Mouse (Mus musculus): ENCODE data around the gene Abhd11. TPM values are rescaled to one million over a fixed set of nuclear protein-coding genes. Genes with fewer than 3 reads are reported as not detected.

Abhd11 gene
- polyA plus RNA-seq, 1 experiment, result 19.1 TPM

- TF ChIP-seq POLR2A (IDR thresholded peaks at IDR 0.05; ENCODE audit: low read depth, low read length) (no peak), CTCF (IDR thresholded peaks at IDR 0.05; ENCODE audit: borderline replicate concordance, insufficient read depth, low read length) (no peak)
- Histone ChIP-seq H3K27ac (ENCODE audit: insufficient read depth, low read length) (no peak overlapping the region), H3K4me3 (ENCODE audit: insufficient read depth, low read length) (no peak overlapping the region), H3K4me1 (ENCODE audit: control insufficient read depth, insufficient read depth, low read length) (peaks cover 3% of the 10 kb centered on the region; the same call in 1 of the 2 replicates)
These were observed 6.8 kb upstream of the Abhd11 start for GRCm38 (mm10) chr5:135002151-135002550.

- TF ChIP-seq CTCF (IDR thresholded peaks at IDR 0.05; ENCODE audit: borderline replicate concordance, insufficient read depth, low read length) (no peak), POLR2A (IDR thresholded peaks at IDR 0.05; ENCODE audit: low read depth, low read length) (no peak)
- H3K4me1 ChIP-seq (ENCODE audit: control insufficient read depth, insufficient read depth, low read length), result no peaks in the 10 kb centered on the region; the same call in 1 of the 2 replicates
These were observed 965 bp upstream of the Abhd11 start for GRCm38 (mm10) chr5:135007802-135008571.

GRCm38 (mm10) chr5:135009590-135010319, 803 bp downstream of the Abhd11 start:
- Histone ChIP-seq H3K27ac (ENCODE audit: insufficient read depth, low read length) (peak overlapping the region; percentile 85), H3K4me3 (ENCODE audit: insufficient read depth, low read length) (peak overlapping the region; percentile 73), H3K4me1 (ENCODE audit: control insufficient read depth, insufficient read depth, low read length) (no peaks in the 10 kb centered on the region; the same call in 1 of the 2 replicates)
- TF ChIP-seq CTCF (IDR thresholded peaks at IDR 0.05; ENCODE audit: borderline replicate concordance, insufficient read depth, low read length), result no peak
- peak; percentile 51; the same call in 1 of the 2 replicates for TF ChIP-seq POLR2A (IDR thresholded peaks at IDR 0.05; ENCODE audit: low read depth, low read length)

More at GRCm38 (mm10) chr5:135007802-135008571, 965 bp upstream of the Abhd11 start:
- Histone ChIP-seq H3K4me3 (ENCODE audit: insufficient read depth, low read length) (peak overlapping the region; percentile 45), H3K27ac (ENCODE audit: insufficient read depth, low read length) (peak overlapping the region; percentile 66; the same call in 1 of the 2 replicates)

GRCm38 (mm10) chr5:135010320-135010709, 1.4 kb downstream of the Abhd11 start:
- peak overlapping the region; percentile 73 for H3K4me3 ChIP-seq (ENCODE audit: insufficient read depth, low read length)
- no peaks in the 10 kb centered on the region; the same call in 1 of the 2 replicates for H3K4me1 ChIP-seq (ENCODE audit: control insufficient read depth, insufficient read depth, low read length)
- 0 out of 2 replicates have a peak overlapping the region, but pooled peaks have one; percentile 22 for H3K27ac ChIP-seq (ENCODE audit: insufficient read depth, low read length)
- no peak for TF ChIP-seq POLR2A (IDR thresholded peaks at IDR 0.05; ENCODE audit: low read depth, low read length)
- TF ChIP-seq CTCF (IDR thresholded peaks at IDR 0.05; ENCODE audit: borderline replicate concordance, insufficient read depth, low read length), result no peak

- Histone ChIP-seq H3K4me1 (ENCODE audit: control insufficient read depth, insufficient read depth, low read length) (no peaks in the 10 kb centered on the region; the same call in 1 of the 2 replicates), H3K27ac (ENCODE audit: insufficient read depth, low read length) (no peak overlapping the region), H3K4me3 (ENCODE audit: insufficient read depth, low read length) (no peak overlapping the region)
- TF ChIP-seq POLR2A (IDR thresholded peaks at IDR 0.05; ENCODE audit: low read depth, low read length) (no peak), CTCF (IDR thresholded peaks at IDR 0.05; ENCODE audit: borderline replicate concordance, insufficient read depth, low read length) (no peak)
These were observed 2.1 kb downstream of the Abhd11 start for GRCm38 (mm10) chr5:135010841-135011743.

GRCm38 (mm10) chr5:135011809-135012613, 3.1 kb downstream of the Abhd11 start:
- Histone ChIP-seq H3K4me3 (ENCODE audit: insufficient read depth, low read length) (no peak overlapping the region), H3K4me1 (ENCODE audit: control insufficient read depth, insufficient read depth, low read length) (no peaks in the 10 kb centered on the region; the same call in 1 of the 2 replicates), H3K27ac (ENCODE audit: insufficient read depth, low read length) (no peak overlapping the region)
- TF ChIP-seq POLR2A (IDR thresholded peaks at IDR 0.05; ENCODE audit: low read depth, low read length), result no peak
- TF ChIP-seq CTCF (IDR thresholded peaks at IDR 0.05; ENCODE audit: borderline replicate concordance, insufficient read depth, low read length), result no peak

GRCm38 (mm10) chr5:135012671-135013441, 3.9 kb downstream of the Abhd11 start:
- Histone ChIP-seq H3K27ac (ENCODE audit: insufficient read depth, low read length) (no peak overlapping the region), H3K4me3 (ENCODE audit: insufficient read depth, low read length) (no peak overlapping the region), H3K4me1 (ENCODE audit: control insufficient read depth, insufficient read depth, low read length) (no peaks in the 10 kb centered on the region; the same call in 1 of the 2 replicates)
- TF ChIP-seq POLR2A (IDR thresholded peaks at IDR 0.05; ENCODE audit: low read depth, low read length) (no peak), CTCF (IDR thresholded peaks at IDR 0.05; ENCODE audit: borderline replicate concordance, insufficient read depth, low read length) (peak; percentile 53)

GRCm38 (mm10) chr5:135015497-135015896, 6.5 kb downstream of the Abhd11 start:
- H3K4me3 ChIP-seq (ENCODE audit: insufficient read depth, low read length), result no peak overlapping the region
- TF ChIP-seq POLR2A (IDR thresholded peaks at IDR 0.05; ENCODE audit: low read depth, low read length), result no peak
- peak; percentile 94 for TF ChIP-seq CTCF (IDR thresholded peaks at IDR 0.05; ENCODE audit: borderline replicate concordance, insufficient read depth, low read length)
- H3K4me1 ChIP-seq (ENCODE audit: control insufficient read depth, insufficient read depth, low read length), result no peaks in the 10 kb centered on the region; the same call in 1 of the 2 replicates
- H3K27ac ChIP-seq (ENCODE audit: insufficient read depth, low read length), result no peak overlapping the region
